Mouse (Mus musculus) gastrocnemius, postnatal 14 days (tissue): ENCODE data around the gene Klhl6. TPM values are rescaled to one million over a fixed set of nuclear protein-coding genes. Genes with fewer than 3 reads are reported as not detected.

ENCODE experiments used
- total RNA-seq, 2 experiments: library from RNA; stranded (reverse); gene quantifications; 2 replicates each; pipeline ENCODE4 v1.2.3; 2021

Gene Klhl6
- total RNA-seq, 2 experiments from 2014 or later: 1.6 to 2.4 TPM

Other genes with a start within 250 kb of the Klhl6 start
- gene B3gnt5, start 222.8 kb downstream of the Klhl6 start, total RNA-seq: 1 to 10 TPM in 1 of 2 experiments, under 1 TPM in 1; 0.66 to 3.0 TPM
- gene Klhl24, start 114.5 kb upstream of the Klhl6 start, total RNA-seq: 100 to 1,000 TPM; 163 to 199 TPM
- 10 to 100 TPM; 12.4 to 12.5 TPM for gene Yeats2, start 158.0 kb upstream of the Klhl6 start, total RNA-seq